Mouse (Mus musculus): ENCODE data around the gene Heatr1. TPM values are rescaled to one million over a fixed set of nuclear protein-coding genes. Genes with fewer than 3 reads are reported as not detected.
A peak's percentile ranks its signal among the peaks of the same experiment; 100 is the strongest.
"Not testable (repeated sequence)": the region's sequence is repeated elsewhere in the genome, so short reads cannot be mapped to it uniquely, and the experiment has no call there.

Heatr1 gene
- total and polyA plus RNA-seq, 2 experiments from 2014 or later = 5.9 to 18.5 TPM

GRCm38 (mm10) chr13:12460443-12460842 lies 65.6 kb downstream of the Heatr1 start:
- H3K9ac ChIP-seq (replicated peaks; ENCODE audit: low read length, poor library complexity, severe bottlenecking) = peak overlapping the region; percentile 70
- DNase-seq (ENCODE audit: low spot score) = peak; percentile 51
- H3K36me3 ChIP-seq (ENCODE audit: insufficient read depth, low read length) = peaks cover 12% of the 10 kb centered on the region
- peaks cover 3% of the 10 kb centered on the region; the same call in 1 of the 2 replicates for H3K4me1 ChIP-seq (ENCODE audit: insufficient read depth, low read length)
- H3K9me3 ChIP-seq (ENCODE audit: low read length) = no peaks in the 10 kb centered on the region
- H3K27me3 ChIP-seq (ENCODE audit: insufficient read depth, low read length) = no peaks in the 10 kb centered on the region
- peak; percentile 38 for TF ChIP-seq CTCF (IDR thresholded peaks at IDR 0.05)
- 0 out of 2 replicates have a peak, but pooled peaks have one; percentile 2 for ATAC-seq (ENCODE audit: low FRiP score)
- 7% methylated on average over 8 of the region's 8 CpGs for WGBS
- peak overlapping the region; percentile 58 for H3K4me2 ChIP-seq (ENCODE audit: low read depth, low read length, poor library complexity, severe bottlenecking)
- peak overlapping the region; percentile 77; the same call in 1 of the 2 replicates for H3K27ac ChIP-seq (ENCODE audit: low read depth, low read length)
- H3K4me3 ChIP-seq (ENCODE audit: low read depth, low read length) = peak overlapping the region; percentile 55

- Histone ChIP-seq H3K9me3 (ENCODE audit: low read length) (no peaks in the 10 kb centered on the region), H3K4me1 (ENCODE audit: insufficient read depth, low read length) (peaks cover 3% of the 10 kb centered on the region; the same call in 1 of the 2 replicates), H3K36me3 (ENCODE audit: insufficient read depth, low read length) (peaks cover 10% of the 10 kb centered on the region), H3K4me3 (ENCODE audit: low read depth, low read length) (peak overlapping the region; percentile 55), H3K27me3 (ENCODE audit: insufficient read depth, low read length) (no peaks in the 10 kb centered on the region), H3K9ac (replicated peaks; ENCODE audit: low read length, poor library complexity, severe bottlenecking) (peak overlapping the region; percentile 70), H3K27ac (ENCODE audit: low read depth, low read length) (peak overlapping the region; percentile 77), H3K4me2 (ENCODE audit: low read depth, low read length, poor library complexity, severe bottlenecking) (peak overlapping the region; percentile 58)
- ATAC-seq (ENCODE audit: low FRiP score) = peak; percentile 94
- peak; percentile 90 for DNase-seq (ENCODE audit: low spot score)
- under 1% methylated on average over 59 of the region's 59 CpGs for WGBS
- TF ChIP-seq CTCF (IDR thresholded peaks at IDR 0.05) = no peak
Measured at GRCm38 (mm10) chr13:12460881-12461729, 66.3 kb downstream of the Heatr1 start.

GRCm38 (mm10) chr13:12461730-12462119 lies 66.9 kb downstream of the Heatr1 start:
- H3K4me2 ChIP-seq (ENCODE audit: low read depth, low read length, poor library complexity, severe bottlenecking) = peak overlapping the region; percentile 58

GRCm38 (mm10) chr13:12462623-12463022 lies 67.8 kb downstream of the Heatr1 start:
- 76% methylated on average over 4 of the region's 4 CpGs for WGBS
- Histone ChIP-seq H3K27me3 (ENCODE audit: insufficient read depth, low read length) (no peaks in the 10 kb centered on the region), H3K9me3 (ENCODE audit: low read length) (no peaks in the 10 kb centered on the region), H3K4me2 (ENCODE audit: low read depth, low read length, poor library complexity, severe bottlenecking) (no peak overlapping the region), H3K4me1 (ENCODE audit: insufficient read depth, low read length) (peaks cover 3% of the 10 kb centered on the region; the same call in 1 of the 2 replicates), H3K36me3 (ENCODE audit: insufficient read depth, low read length) (no peaks in the 10 kb centered on the region), H3K4me3 (ENCODE audit: low read depth, low read length) (no peak overlapping the region), H3K27ac (ENCODE audit: low read depth, low read length) (no peak overlapping the region), H3K9ac (replicated peaks; ENCODE audit: low read length, poor library complexity, severe bottlenecking) (no peak overlapping the region)
- DNase-seq (ENCODE audit: low spot score) = no peak
- no peak for ATAC-seq (ENCODE audit: low FRiP score)
- no peak for TF ChIP-seq CTCF (IDR thresholded peaks at IDR 0.05)

More at GRCm38 (mm10) chr13:12461730-12462119, 66.9 kb downstream of the Heatr1 start:
- 2% methylated on average over 7 of the region's 7 CpGs for whole genome bisulfite sequencing
- peak overlapping the region; percentile 77 for H3K27ac ChIP-seq (ENCODE audit: low read depth, low read length)
- peaks cover 3% of the 10 kb centered on the region; the same call in 1 of the 2 replicates for H3K4me1 ChIP-seq (ENCODE audit: insufficient read depth, low read length)
- DNase-seq (ENCODE audit: low spot score) = peak; percentile 34
- H3K4me3 ChIP-seq (ENCODE audit: low read depth, low read length) = peak overlapping the region; percentile 55
- no peaks in the 10 kb centered on the region for H3K27me3 ChIP-seq (ENCODE audit: insufficient read depth, low read length)
- ATAC-seq (ENCODE audit: low FRiP score) = peak; percentile 64
- TF ChIP-seq CTCF (IDR thresholded peaks at IDR 0.05) = no peak
- H3K9ac ChIP-seq (replicated peaks; ENCODE audit: low read length, poor library complexity, severe bottlenecking) = peak overlapping the region; percentile 70
- no peaks in the 10 kb centered on the region for H3K9me3 ChIP-seq (ENCODE audit: low read length)
- H3K36me3 ChIP-seq (ENCODE audit: insufficient read depth, low read length) = peaks cover 5% of the 10 kb centered on the region

GRCm38 (mm10) chr13:12464159-12464558 lies 69.3 kb downstream of the Heatr1 start:
- H3K4me3 ChIP-seq (ENCODE audit: low read depth, low read length); H3K27ac ChIP-seq (ENCODE audit: low read depth, low read length); H3K4me2 ChIP-seq (ENCODE audit: low read depth, low read length, poor library complexity, severe bottlenecking); H3K27me3 ChIP-seq (ENCODE audit: insufficient read depth, low read length); H3K36me3 ChIP-seq (ENCODE audit: insufficient read depth, low read length); H3K4me1 ChIP-seq (ENCODE audit: insufficient read depth, low read length); H3K9ac ChIP-seq (replicated peaks; ENCODE audit: low read length, poor library complexity, severe bottlenecking); H3K9me3 ChIP-seq (ENCODE audit: low read length); ATAC-seq (ENCODE audit: low FRiP score); DNase-seq (ENCODE audit: low spot score): not testable (repeated sequence)
- 84% methylated on average over 6 of the region's 6 CpGs for WGBS

GRCm38 (mm10) chr13:12464844-12465243 lies 70.0 kb downstream of the Heatr1 start, which contains the start of gene Lgals8:
TSS of gene Lgals8 (minus strand) at chr13:12464944.
- no peak for TF ChIP-seq CTCF (IDR thresholded peaks at IDR 0.05)
- Histone ChIP-seq H3K36me3 (ENCODE audit: insufficient read depth, low read length) (no peaks in the 10 kb centered on the region), H3K27me3 (ENCODE audit: insufficient read depth, low read length) (no peaks in the 10 kb centered on the region), H3K9ac (replicated peaks; ENCODE audit: low read length, poor library complexity, severe bottlenecking) (no peak within 1 kb of the TSS), H3K9me3 (ENCODE audit: low read length) (no peaks in the 10 kb centered on the region), H3K4me1 (ENCODE audit: insufficient read depth, low read length) (peaks cover 2% of the 10 kb centered on the region; the same call in 1 of the 2 replicates), H3K4me3 (ENCODE audit: low read depth, low read length) (no peak within 1 kb of the TSS), H3K4me2 (ENCODE audit: low read depth, low read length, poor library complexity, severe bottlenecking) (no peak within 1 kb of the TSS), H3K27ac (ENCODE audit: low read depth, low read length) (no peak within 1 kb of the TSS)
- WGBS = 78% methylated on average over 1 of the region's 1 CpGs
- ATAC-seq (ENCODE audit: low FRiP score) (no peak), DNase-seq (ENCODE audit: low spot score) (no peak)
